Mouse (Mus musculus): ENCODE measurements at regions not wholly inside any gene's neighbourhood (a gene's known extent, or its start where the extent isn't known, plus 50 kb on each side); places are given as distances from the start of the nearest gene placed in this dataset.

DNA sequence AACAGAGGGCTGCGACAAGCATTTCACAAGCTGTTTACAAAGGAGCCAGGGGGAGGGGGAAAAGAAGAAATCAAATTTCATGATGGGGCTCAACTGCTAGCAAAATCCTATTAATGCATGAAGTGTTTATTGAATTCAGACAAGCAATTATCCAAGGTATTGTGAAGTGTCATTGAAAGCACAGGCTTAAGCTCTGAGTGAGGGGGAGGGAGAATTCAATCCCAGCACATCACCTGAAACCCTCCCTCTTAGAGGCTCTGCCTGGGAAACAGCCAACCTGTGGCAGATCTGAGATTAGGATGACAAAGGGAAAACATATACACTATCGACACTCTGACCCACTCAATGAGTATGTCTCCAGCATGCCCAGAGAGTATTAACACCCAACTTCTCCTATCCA is 396.3 kb downstream of the Dmrt2 start:
- Histone ChIP-seq H3K4me1 (replicated peaks; ENCODE audit: control insufficient read depth, insufficient read depth, low read length) (no peaks in the 10 kb centered on the region), H3K9me3 (ENCODE audit: control insufficient read depth, low read length) (no peaks in the 10 kb centered on the region), H3K4me3 (ENCODE audit: low read depth, low read length) (no peak overlapping the region), H3K36me3 (ENCODE audit: control insufficient read depth, insufficient read depth, low read length) (no peaks in the 10 kb centered on the region), H3K27me3 (ENCODE audit: control insufficient read depth, insufficient read depth, low read length) (no peaks in the 10 kb centered on the region), H3K9ac (ENCODE audit: low read depth, low read length) (no peak overlapping the region), H3K4me2 (replicated peaks; ENCODE audit: low read depth, low read length) (no peak overlapping the region), H3K27ac (ENCODE audit: low read depth, low read length) (no peak overlapping the region)
- ATAC-seq (ENCODE audit: low FRiP score) (no peak), DNase-seq (ENCODE audit: low spot score) (no peak)
- WGBS = 76% methylated on average over 2 of the region's 2 CpGs

DNA sequence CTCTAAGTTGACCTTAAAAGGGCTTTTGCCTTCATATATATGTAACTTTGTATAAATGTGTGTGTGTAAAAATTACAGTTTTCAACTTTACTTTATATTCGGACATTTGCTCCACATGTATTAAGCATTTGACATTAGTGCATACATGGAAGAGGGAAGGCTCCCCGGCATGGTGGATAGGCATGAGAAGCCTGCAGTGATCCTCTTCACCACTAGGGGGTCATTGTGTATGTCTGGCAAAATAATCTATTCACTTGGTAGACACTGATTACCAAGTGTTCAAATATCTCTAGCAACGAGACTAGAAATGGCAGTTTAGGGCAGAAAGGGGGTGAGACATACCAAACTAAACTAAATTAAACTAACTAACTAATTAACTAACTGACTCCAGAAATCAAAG is 397.7 kb downstream of the Dmrt2 start:
- no peak overlapping the region for H3K4me3 ChIP-seq (ENCODE audit: low read depth, low read length)
- no peak overlapping the region for H3K9ac ChIP-seq (ENCODE audit: low read depth, low read length)
- no peak for ATAC-seq (ENCODE audit: low FRiP score)
- H3K4me2 ChIP-seq (replicated peaks; ENCODE audit: low read depth, low read length) = no peak overlapping the region
- H3K27me3 ChIP-seq (ENCODE audit: control insufficient read depth, insufficient read depth, low read length) = no peaks in the 10 kb centered on the region
- H3K4me1 ChIP-seq (replicated peaks; ENCODE audit: control insufficient read depth, insufficient read depth, low read length) = no peaks in the 10 kb centered on the region
- DNase-seq (ENCODE audit: low spot score) = no peak
- no peaks in the 10 kb centered on the region for H3K36me3 ChIP-seq (ENCODE audit: control insufficient read depth, insufficient read depth, low read length)
- WGBS = 87% methylated on average over 3 of the region's 3 CpGs
- H3K9me3 ChIP-seq (ENCODE audit: control insufficient read depth, low read length) = no peaks in the 10 kb centered on the region
- H3K27ac ChIP-seq (ENCODE audit: low read depth, low read length) = no peak overlapping the region

DNA sequence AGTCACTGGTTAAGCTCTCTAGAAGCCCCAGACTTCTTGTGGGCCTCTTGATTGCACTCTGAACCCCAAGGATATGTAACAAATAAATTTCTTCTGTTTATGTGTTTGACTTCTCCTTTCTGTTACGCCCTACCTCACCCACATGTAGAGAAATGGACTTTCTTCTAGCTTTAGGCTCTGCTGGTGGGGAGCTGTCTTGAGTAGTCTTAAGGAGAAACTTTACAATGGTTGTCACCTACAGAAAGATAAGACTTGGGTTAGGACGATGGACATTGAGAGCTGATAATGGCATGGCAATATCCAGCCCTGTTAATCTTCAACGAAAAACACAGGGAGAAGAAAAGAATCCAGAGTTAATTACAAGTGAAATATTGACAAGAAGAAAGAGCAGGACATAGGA is 416.1 kb downstream of the Dmrt2 start:
- Histone ChIP-seq H3K27ac (ENCODE audit: low read depth, low read length) (no peak overlapping the region), H3K9ac (ENCODE audit: low read depth, low read length) (no peak overlapping the region), H3K27me3 (ENCODE audit: control insufficient read depth, insufficient read depth, low read length) (no peaks in the 10 kb centered on the region), H3K9me3 (ENCODE audit: control insufficient read depth, low read length) (no peaks in the 10 kb centered on the region), H3K36me3 (ENCODE audit: control insufficient read depth, insufficient read depth, low read length) (no peaks in the 10 kb centered on the region), H3K4me3 (ENCODE audit: low read depth, low read length) (no peak overlapping the region), H3K4me1 (replicated peaks; ENCODE audit: control insufficient read depth, insufficient read depth, low read length) (no peaks in the 10 kb centered on the region), H3K4me2 (replicated peaks; ENCODE audit: low read depth, low read length) (no peak overlapping the region)
- no peak for ATAC-seq (ENCODE audit: low FRiP score)
- WGBS = 83% methylated on average over 3 of the region's 3 CpGs
- no peak for DNase-seq (ENCODE audit: low spot score)

DNA sequence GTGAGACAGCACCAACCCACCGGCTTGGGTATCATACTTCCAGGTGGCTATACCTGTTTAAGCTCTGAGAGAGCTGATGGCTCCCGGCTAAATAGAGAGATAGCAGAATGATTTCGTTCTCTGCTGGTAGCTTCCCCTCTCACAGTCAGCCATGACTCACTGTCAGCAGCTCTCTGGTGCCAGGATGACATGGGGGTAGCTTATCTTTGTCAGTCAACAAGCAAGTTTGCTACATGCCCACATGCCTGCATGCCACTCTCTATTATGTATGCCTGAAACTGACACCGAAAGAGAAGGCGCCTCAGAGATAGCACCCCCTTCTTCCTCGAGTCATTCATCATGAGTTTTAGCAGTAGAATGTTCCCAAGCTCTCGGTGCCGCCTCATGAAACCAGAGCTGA is 419.2 kb downstream of the Dmrt2 start:
- Histone ChIP-seq H3K4me2 (replicated peaks; ENCODE audit: low read depth, low read length) (no peak overlapping the region), H3K27me3 (ENCODE audit: control insufficient read depth, insufficient read depth, low read length) (no peaks in the 10 kb centered on the region), H3K27ac (ENCODE audit: low read depth, low read length) (no peak overlapping the region), H3K9me3 (ENCODE audit: control insufficient read depth, low read length) (no peaks in the 10 kb centered on the region), H3K9ac (ENCODE audit: low read depth, low read length) (no peak overlapping the region), H3K36me3 (ENCODE audit: control insufficient read depth, insufficient read depth, low read length) (no peaks in the 10 kb centered on the region), H3K4me3 (ENCODE audit: low read depth, low read length) (no peak overlapping the region), H3K4me1 (replicated peaks; ENCODE audit: control insufficient read depth, insufficient read depth, low read length) (no peaks in the 10 kb centered on the region)
- DNase-seq (ENCODE audit: low spot score) (no peak), ATAC-seq (ENCODE audit: low FRiP score) (no peak)
- 71% methylated on average over 8 of the region's 8 CpGs for WGBS

DNA sequence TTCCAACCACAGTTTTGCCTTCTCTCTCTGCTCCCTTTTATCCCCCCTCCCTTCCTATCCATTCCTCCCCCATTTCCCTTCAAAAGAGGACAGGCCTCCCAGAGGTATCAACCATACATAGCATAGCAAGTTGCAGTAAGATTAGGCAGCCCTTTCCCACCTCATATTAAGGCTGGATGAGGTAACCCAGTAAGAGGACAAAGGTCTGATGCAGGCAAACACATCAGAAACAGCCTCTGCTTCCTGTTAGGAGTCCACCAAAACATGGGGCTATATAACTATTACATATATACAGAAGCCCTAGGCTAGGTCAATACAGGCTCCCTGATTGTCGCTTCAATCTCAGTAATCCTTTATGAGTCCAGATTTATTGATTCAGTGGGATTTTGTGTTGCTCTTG is 421.6 kb downstream of the Dmrt2 start:
- Histone ChIP-seq H3K9me3 (ENCODE audit: control insufficient read depth, low read length) (no peaks in the 10 kb centered on the region), H3K4me3 (ENCODE audit: low read depth, low read length) (no peak overlapping the region), H3K4me2 (replicated peaks; ENCODE audit: low read depth, low read length) (no peak overlapping the region), H3K27ac (ENCODE audit: low read depth, low read length) (no peak overlapping the region), H3K9ac (ENCODE audit: low read depth, low read length) (no peak overlapping the region), H3K36me3 (ENCODE audit: control insufficient read depth, insufficient read depth, low read length) (no peaks in the 10 kb centered on the region), H3K4me1 (replicated peaks; ENCODE audit: control insufficient read depth, insufficient read depth, low read length) (no peaks in the 10 kb centered on the region), H3K27me3 (ENCODE audit: control insufficient read depth, insufficient read depth, low read length) (no peaks in the 10 kb centered on the region)
- DNase-seq (ENCODE audit: low spot score) = no peak
- no peak for ATAC-seq (ENCODE audit: low FRiP score)
- WGBS = 100% methylated on average over 1 of the region's 1 CpGs

DNA sequence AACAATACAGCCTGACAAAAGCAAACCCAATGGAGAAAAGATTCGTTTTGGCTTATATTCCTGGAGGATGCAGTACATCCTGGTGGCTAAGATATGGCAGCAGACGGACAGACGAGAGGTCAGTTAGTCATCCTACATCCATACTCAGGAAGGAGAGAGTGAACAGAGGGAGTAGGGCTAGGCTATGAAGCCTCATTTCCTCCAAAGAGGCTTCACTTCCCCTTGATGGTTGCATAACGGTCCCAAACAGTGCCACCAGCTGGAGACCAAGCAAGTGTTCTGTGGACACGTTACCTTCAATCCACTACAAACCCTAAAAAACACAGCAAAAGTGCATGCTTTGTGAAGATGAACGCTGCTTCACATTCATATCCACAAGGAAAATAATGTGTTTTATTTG is 442.1 kb downstream of the Dmrt2 start:
- H3K9ac ChIP-seq (ENCODE audit: low read depth, low read length) = no peak overlapping the region
- no peak overlapping the region for H3K4me2 ChIP-seq (replicated peaks; ENCODE audit: low read depth, low read length)
- H3K27me3 ChIP-seq (ENCODE audit: control insufficient read depth, insufficient read depth, low read length) = no peaks in the 10 kb centered on the region
- no peaks in the 10 kb centered on the region for H3K36me3 ChIP-seq (ENCODE audit: control insufficient read depth, insufficient read depth, low read length)
- H3K9me3 ChIP-seq (ENCODE audit: control insufficient read depth, low read length) = no peaks in the 10 kb centered on the region
- DNase-seq (ENCODE audit: low spot score) (no peak), ATAC-seq (ENCODE audit: low FRiP score) (no peak)
- H3K4me1 ChIP-seq (replicated peaks; ENCODE audit: control insufficient read depth, insufficient read depth, low read length) = no peaks in the 10 kb centered on the region
- no peak overlapping the region for H3K4me3 ChIP-seq (ENCODE audit: low read depth, low read length)
- 85% methylated on average over 6 of the region's 6 CpGs for WGBS
- no peak overlapping the region for H3K27ac ChIP-seq (ENCODE audit: low read depth, low read length)

DNA sequence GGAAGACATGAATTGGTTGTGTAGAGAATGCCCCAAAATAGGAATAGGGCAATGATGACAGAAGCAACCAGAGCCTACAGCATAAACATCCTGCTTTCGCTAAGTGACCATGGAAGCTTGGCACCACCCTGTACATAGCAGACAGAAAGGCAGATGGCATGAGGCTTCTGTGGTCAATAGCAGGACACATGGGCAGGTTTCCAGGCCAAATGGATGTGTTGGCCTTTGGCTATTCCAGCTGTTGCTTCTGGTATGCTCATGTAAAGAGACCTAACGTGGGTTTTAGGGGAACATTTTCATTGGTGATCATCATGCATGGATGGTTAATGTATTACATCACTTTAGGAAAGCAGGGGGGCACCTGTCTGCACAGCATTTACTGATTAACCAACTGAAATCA is 456.2 kb downstream of the Dmrt2 start:
- no peaks in the 10 kb centered on the region for H3K4me1 ChIP-seq (replicated peaks; ENCODE audit: control insufficient read depth, insufficient read depth, low read length)
- no peaks in the 10 kb centered on the region for H3K36me3 ChIP-seq (ENCODE audit: control insufficient read depth, insufficient read depth, low read length)
- H3K4me3 ChIP-seq (ENCODE audit: low read depth, low read length) = no peak overlapping the region
- 76% methylated on average over 2 of the region's 2 CpGs for WGBS
- H3K27me3 ChIP-seq (ENCODE audit: control insufficient read depth, insufficient read depth, low read length) = no peaks in the 10 kb centered on the region
- DNase-seq (ENCODE audit: low spot score) (no peak), ATAC-seq (ENCODE audit: low FRiP score) (no peak)
- H3K9me3 ChIP-seq (ENCODE audit: control insufficient read depth, low read length) = no peaks in the 10 kb centered on the region
- H3K27ac ChIP-seq (ENCODE audit: low read depth, low read length) = no peak overlapping the region
- no peak overlapping the region for H3K9ac ChIP-seq (ENCODE audit: low read depth, low read length)
- no peak overlapping the region for H3K4me2 ChIP-seq (replicated peaks; ENCODE audit: low read depth, low read length)

DNA sequence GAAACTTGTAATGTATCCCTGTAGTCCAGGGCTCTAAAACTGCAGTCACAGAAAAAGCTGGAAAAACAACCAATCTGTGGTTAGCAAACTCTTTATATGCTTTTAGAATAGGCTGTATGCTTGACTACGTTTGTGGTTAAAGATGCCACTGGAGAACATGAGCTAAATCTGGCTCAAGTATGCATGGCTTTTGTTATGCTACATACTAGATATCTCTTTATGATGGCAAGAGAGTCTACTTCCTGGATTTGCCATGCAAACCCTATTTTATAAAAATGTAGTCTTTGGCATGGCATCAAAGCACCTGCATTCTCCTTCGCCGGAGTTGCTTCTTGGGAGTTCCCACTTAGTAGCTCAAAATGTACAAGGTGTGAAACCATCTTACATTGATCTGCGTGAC is 462.2 kb downstream of the Dmrt2 start:
- H3K36me3 ChIP-seq (ENCODE audit: control insufficient read depth, insufficient read depth, low read length) = no peaks in the 10 kb centered on the region
- no peak overlapping the region for H3K4me3 ChIP-seq (ENCODE audit: low read depth, low read length)
- 94% methylated on average over 4 of the region's 4 CpGs for WGBS
- H3K9ac ChIP-seq (ENCODE audit: low read depth, low read length) = no peak overlapping the region
- H3K4me1 ChIP-seq (replicated peaks; ENCODE audit: control insufficient read depth, insufficient read depth, low read length) = no peaks in the 10 kb centered on the region
- no peaks in the 10 kb centered on the region for H3K27me3 ChIP-seq (ENCODE audit: control insufficient read depth, insufficient read depth, low read length)
- no peaks in the 10 kb centered on the region for H3K9me3 ChIP-seq (ENCODE audit: control insufficient read depth, low read length)
- DNase-seq (ENCODE audit: low spot score) (no peak), ATAC-seq (ENCODE audit: low FRiP score) (no peak)
- H3K4me2 ChIP-seq (replicated peaks; ENCODE audit: low read depth, low read length) = no peak overlapping the region
- H3K27ac ChIP-seq (ENCODE audit: low read depth, low read length) = no peak overlapping the region

DNA sequence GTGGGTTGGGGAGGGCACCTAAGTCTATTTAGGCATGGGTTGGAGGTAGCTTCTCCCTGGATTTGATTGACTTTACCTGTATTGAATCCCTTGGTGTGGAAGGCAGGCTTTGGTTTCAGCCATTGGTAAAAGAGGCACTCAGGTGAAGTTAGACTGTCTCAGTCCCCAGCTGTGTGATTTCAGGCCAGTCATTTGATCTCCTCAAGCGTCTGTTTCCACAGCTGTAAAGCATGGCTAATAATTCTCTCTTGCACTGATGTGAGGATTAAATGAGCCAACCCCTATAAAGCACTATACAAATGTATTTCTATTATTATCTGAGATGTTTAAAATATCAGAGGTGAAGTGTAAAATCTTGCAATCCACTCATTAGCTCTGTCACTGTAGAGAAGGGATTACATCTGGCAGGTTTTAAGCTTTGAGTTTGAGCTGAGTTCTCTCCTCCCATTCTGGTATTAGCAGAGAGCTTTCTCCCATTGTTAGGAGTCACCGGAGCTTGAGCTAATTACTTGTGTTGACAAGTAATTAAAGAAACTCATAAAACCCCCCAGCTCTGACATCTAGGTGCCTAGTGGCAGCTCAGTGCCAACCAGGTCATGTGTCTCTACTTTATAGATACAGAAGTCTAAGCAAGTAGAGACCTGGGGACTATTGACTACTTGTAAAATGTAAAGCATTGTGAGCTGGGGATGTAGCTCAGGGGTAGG is 463.3 kb downstream of the Dmrt2 start:
- H3K27ac ChIP-seq (ENCODE audit: low read depth, low read length) = no peak overlapping the region
- H3K9ac ChIP-seq (ENCODE audit: low read depth, low read length) = no peak overlapping the region
- ATAC-seq (ENCODE audit: low FRiP score) (no peak), DNase-seq (ENCODE audit: low spot score) (no peak)
- no peaks in the 10 kb centered on the region for H3K9me3 ChIP-seq (ENCODE audit: control insufficient read depth, low read length)
- 59% methylated on average over 2 of the region's 2 CpGs for WGBS
- no peaks in the 10 kb centered on the region for H3K27me3 ChIP-seq (ENCODE audit: control insufficient read depth, insufficient read depth, low read length)
- H3K4me3 ChIP-seq (ENCODE audit: low read depth, low read length) = no peak overlapping the region
- H3K4me1 ChIP-seq (replicated peaks; ENCODE audit: control insufficient read depth, insufficient read depth, low read length) = no peaks in the 10 kb centered on the region
- H3K4me2 ChIP-seq (replicated peaks; ENCODE audit: low read depth, low read length) = no peak overlapping the region
- H3K36me3 ChIP-seq (ENCODE audit: control insufficient read depth, insufficient read depth, low read length) = no peaks in the 10 kb centered on the region
